Mouse (Mus musculus): ENCODE results near the gene Nek11. TPM values are rescaled to one million over a fixed set of nuclear protein-coding genes. Genes with fewer than 3 reads are reported as not detected.
"Not testable (repeated sequence)": the region's sequence is repeated elsewhere in the genome, so short reads cannot be mapped to it uniquely, and the experiment has no call there.

The Nek11 gene
- total RNA-seq, 2 experiments from 2014 or later = 0.17 to 0.32 TPM

GRCm38 (mm10) chr9:105182392-105182791, 212.9 kb downstream of the Nek11 start:
- no peak for DNase-seq (ENCODE audit: low spot score in 2 of 2)

GRCm38 (mm10) chr9:105144992-105145391, 250.3 kb downstream of the Nek11 start, which contains the start of gene 1700080E11Rik:
TSS of gene 1700080E11Rik (minus strand) at chr9:105145092.
- no peak for DNase-seq (ENCODE audit: low spot score in 2 of 2)

GRCm38 (mm10) chr9:105139204-105139603, 256.1 kb downstream of the Nek11 start:
- DNase-seq (ENCODE audit: low spot score in 2 of 2) = no peak

- no peak for DNase-seq (ENCODE audit: low spot score in 2 of 2)
Measured at GRCm38 (mm10) chr9:105136404-105136803, 258.9 kb downstream of the Nek11 start.

GRCm38 (mm10) chr9:105134536-105134935, 260.8 kb downstream of the Nek11 start:
- no peak for DNase-seq (ENCODE audit: low spot score in 2 of 2)

- no peak for DNase-seq (ENCODE audit: low spot score in 2 of 2)
Measured at GRCm38 (mm10) chr9:105132002-105132367, 263.3 kb downstream of the Nek11 start.

- DNase-seq (ENCODE audit: low spot score in 2 of 2) = peak; percentile 79 to 84
Measured at GRCm38 (mm10) chr9:105131253-105132001, 263.9 kb downstream of the Nek11 start, which contains the start of gene Nudt16. TSS of gene Nudt16 (minus strand) at chr9:105131824.

- no peak for DNase-seq (ENCODE audit: low spot score in 2 of 2)
Measured at GRCm38 (mm10) chr9:105130331-105130730, 265.0 kb downstream of the Nek11 start.

- DNase-seq (ENCODE audit: low spot score in 2 of 2) = not testable (repeated sequence)
Measured at GRCm38 (mm10) chr9:105125206-105125605, 270.1 kb downstream of the Nek11 start.

Other genes starting within 250 kb of the Nek11 start
- 10 to 100 TPM; 11.4 to 13.8 TPM for gene Aste1, start 132 bp downstream of the Nek11 start, total RNA-seq (2021)
- gene Atp2c1, start 131.8 kb upstream of the Nek11 start, total RNA-seq (2021) = 10 to 100 TPM; 88.5 to 89.7 TPM
- gene Pik3r4, start 247.5 kb upstream of the Nek11 start, total RNA-seq (2021) = 10 to 100 TPM; 26.6 to 32.0 TPM